Mouse (Mus musculus): Measurements from ENCODE around the gene Retnla. TPM values are rescaled to one million over a fixed set of nuclear protein-coding genes. Genes with fewer than 3 reads are reported as not detected.

Gene Retnla
- polyA plus RNA-seq (2012; rRNA removed): 0.22 TPM in 1 of 2 replicates, not detected in the other

- no peaks in the 10 kb centered on the region for H3K4me1 ChIP-seq (ENCODE audit: control insufficient read depth, insufficient read depth, low read length)
- no peaks in the 10 kb centered on the region for H3K27me3 ChIP-seq (ENCODE audit: control insufficient read depth, insufficient read depth, low read length)
- DNase-seq: no peak
- TF ChIP-seq POLR2A (IDR thresholded peaks at IDR 0.05; ENCODE audit: borderline replicate concordance, insufficient read depth, low read length) (no peak), CTCF (IDR thresholded peaks at IDR 0.05; ENCODE audit: borderline replicate concordance, insufficient read depth, low read depth, low read length) (no peak)
- no peak within 1 kb of the TSS for H3K27ac ChIP-seq (ENCODE audit: insufficient read depth, low read length)
- H3K4me3 ChIP-seq (replicated peaks; ENCODE audit: insufficient read depth, low read depth, low read length): no peak within 1 kb of the TSS
- 84% methylated on average over 3 of the region's 3 CpGs for WGBS
These were observed at the start of gene Retnla for GRCm38 (mm10) chr16:48842266-48842665. Gene Retnla, plus strand, starts transcription at chr16:48842551.

GRCm38 (mm10) chr16:48798285-48798684, 44.1 kb upstream of the Retnla start:
- no peak for DNase-seq
- Histone ChIP-seq H3K4me3 (replicated peaks; ENCODE audit: insufficient read depth, low read depth, low read length) (no peak overlapping the region), H3K27ac (ENCODE audit: insufficient read depth, low read length) (no peak overlapping the region), H3K27me3 (ENCODE audit: control insufficient read depth, insufficient read depth, low read length) (no peaks in the 10 kb centered on the region), H3K4me1 (ENCODE audit: control insufficient read depth, insufficient read depth, low read length) (no peaks in the 10 kb centered on the region)
- 85% methylated on average over 3 of the region's 3 CpGs for WGBS
- TF ChIP-seq POLR2A (IDR thresholded peaks at IDR 0.05; ENCODE audit: borderline replicate concordance, insufficient read depth, low read length) (no peak), CTCF (IDR thresholded peaks at IDR 0.05; ENCODE audit: borderline replicate concordance, insufficient read depth, low read depth, low read length) (no peak)

GRCm38 (mm10) chr16:48799470-48799869, 42.9 kb upstream of the Retnla start:
- Histone ChIP-seq H3K27ac (ENCODE audit: insufficient read depth, low read length) (no peak overlapping the region), H3K4me1 (ENCODE audit: control insufficient read depth, insufficient read depth, low read length) (no peaks in the 10 kb centered on the region)
- 86% methylated on average over 3 of the region's 3 CpGs for WGBS

GRCm38 (mm10) chr16:48800906-48801305, 41.4 kb upstream of the Retnla start:
- no peak for DNase-seq
- TF ChIP-seq CTCF (IDR thresholded peaks at IDR 0.05; ENCODE audit: borderline replicate concordance, insufficient read depth, low read depth, low read length): no peak
- TF ChIP-seq POLR2A (IDR thresholded peaks at IDR 0.05; ENCODE audit: borderline replicate concordance, insufficient read depth, low read length): no peak
- 92% methylated on average over 2 of the region's 2 CpGs for WGBS

More at GRCm38 (mm10) chr16:48799470-48799869, 42.9 kb upstream of the Retnla start:
- H3K4me3 ChIP-seq (replicated peaks; ENCODE audit: insufficient read depth, low read depth, low read length): no peak overlapping the region
- no peak for DNase-seq
- no peak for TF ChIP-seq CTCF (IDR thresholded peaks at IDR 0.05; ENCODE audit: borderline replicate concordance, insufficient read depth, low read depth, low read length)
- no peaks in the 10 kb centered on the region for H3K27me3 ChIP-seq (ENCODE audit: control insufficient read depth, insufficient read depth, low read length)

GRCm38 (mm10) chr16:48805412-48805811, 36.9 kb upstream of the Retnla start:
- no peak for DNase-seq

More at GRCm38 (mm10) chr16:48800906-48801305, 41.4 kb upstream of the Retnla start:
- Histone ChIP-seq H3K27ac (ENCODE audit: insufficient read depth, low read length) (no peak overlapping the region), H3K4me3 (replicated peaks; ENCODE audit: insufficient read depth, low read depth, low read length) (no peak overlapping the region), H3K4me1 (ENCODE audit: control insufficient read depth, insufficient read depth, low read length) (no peaks in the 10 kb centered on the region), H3K27me3 (ENCODE audit: control insufficient read depth, insufficient read depth, low read length) (no peaks in the 10 kb centered on the region)

GRCm38 (mm10) chr16:48806521-48806920, 35.8 kb upstream of the Retnla start:
- no peaks in the 10 kb centered on the region for H3K4me1 ChIP-seq (ENCODE audit: control insufficient read depth, insufficient read depth, low read length)
- H3K27me3 ChIP-seq (ENCODE audit: control insufficient read depth, insufficient read depth, low read length): no peaks in the 10 kb centered on the region
- WGBS: 91% methylated on average over 1 of the region's 1 CpGs
- H3K27ac ChIP-seq (ENCODE audit: insufficient read depth, low read length): no peak overlapping the region
- TF ChIP-seq POLR2A (IDR thresholded peaks at IDR 0.05; ENCODE audit: borderline replicate concordance, insufficient read depth, low read length) (no peak), CTCF (IDR thresholded peaks at IDR 0.05; ENCODE audit: borderline replicate concordance, insufficient read depth, low read depth, low read length) (no peak)
- DNase-seq: no peak
- H3K4me3 ChIP-seq (replicated peaks; ENCODE audit: insufficient read depth, low read depth, low read length): no peak overlapping the region

More at GRCm38 (mm10) chr16:48805412-48805811, 36.9 kb upstream of the Retnla start:
- H3K4me3 ChIP-seq (replicated peaks; ENCODE audit: insufficient read depth, low read depth, low read length): no peak overlapping the region
- H3K4me1 ChIP-seq (ENCODE audit: control insufficient read depth, insufficient read depth, low read length): no peaks in the 10 kb centered on the region
- WGBS: 93% methylated on average over 1 of the region's 1 CpGs
- H3K27me3 ChIP-seq (ENCODE audit: control insufficient read depth, insufficient read depth, low read length): no peaks in the 10 kb centered on the region
- no peak overlapping the region for H3K27ac ChIP-seq (ENCODE audit: insufficient read depth, low read length)
- TF ChIP-seq CTCF (IDR thresholded peaks at IDR 0.05; ENCODE audit: borderline replicate concordance, insufficient read depth, low read depth, low read length) (no peak), POLR2A (IDR thresholded peaks at IDR 0.05; ENCODE audit: borderline replicate concordance, insufficient read depth, low read length) (no peak)

GRCm38 (mm10) chr16:48809374-48809773, 33.0 kb upstream of the Retnla start:
- no peak overlapping the region for H3K27ac ChIP-seq (ENCODE audit: insufficient read depth, low read length)
- no peak for DNase-seq
- TF ChIP-seq CTCF (IDR thresholded peaks at IDR 0.05; ENCODE audit: borderline replicate concordance, insufficient read depth, low read depth, low read length): no peak
- TF ChIP-seq POLR2A (IDR thresholded peaks at IDR 0.05; ENCODE audit: borderline replicate concordance, insufficient read depth, low read length): no peak
- H3K27me3 ChIP-seq (ENCODE audit: control insufficient read depth, insufficient read depth, low read length): no peaks in the 10 kb centered on the region
- H3K4me1 ChIP-seq (ENCODE audit: control insufficient read depth, insufficient read depth, low read length): no peaks in the 10 kb centered on the region
- H3K4me3 ChIP-seq (replicated peaks; ENCODE audit: insufficient read depth, low read depth, low read length): no peak overlapping the region
- 58% methylated on average over 2 of the region's 2 CpGs for WGBS

GRCm38 (mm10) chr16:48811881-48812436, 30.4 kb upstream of the Retnla start:
- no peak overlapping the region for H3K27ac ChIP-seq (ENCODE audit: insufficient read depth, low read length)
- H3K4me1 ChIP-seq (ENCODE audit: control insufficient read depth, insufficient read depth, low read length): no peaks in the 10 kb centered on the region
- TF ChIP-seq CTCF (IDR thresholded peaks at IDR 0.05; ENCODE audit: borderline replicate concordance, insufficient read depth, low read depth, low read length) (no peak), POLR2A (IDR thresholded peaks at IDR 0.05; ENCODE audit: borderline replicate concordance, insufficient read depth, low read length) (no peak)
- WGBS: 67% methylated on average over 7 of the region's 7 CpGs
- no peak overlapping the region for H3K4me3 ChIP-seq (replicated peaks; ENCODE audit: insufficient read depth, low read depth, low read length)
- peak in 1 of 2 experiments; percentile 1 for DNase-seq
- no peaks in the 10 kb centered on the region for H3K27me3 ChIP-seq (ENCODE audit: control insufficient read depth, insufficient read depth, low read length)

All from cerebellum, adult 2 months (tissue).